Mouse (Mus musculus) spleen, embryonic (tissue): ENCODE measurements around the gene Susd6.

Experiments
- CTCF ChIA-PET: fragments of 350-600 bp; sonication (Branson Sonifier 250); formaldehyde crosslinking; loops from one replicate; lab custom pipeline; 2022; lab: Charles Lee

Susd6 gene

GRCm38 (mm10) chr12:80833541-80833940 lies 43.2 kb downstream of the Susd6 start:
- CTCF ChIA-PET, result interaction anchor here (0.5 kb wide), 1 partner anchor 678 kb away, joined by 5 read pairs; no protein-coding TSS in a partner anchor

GRCm38 (mm10) chr12:80834156-80834900 lies 44.0 kb downstream of the Susd6 start:
- CTCF ChIA-PET, result interaction anchor here (0.5 to 0.7 kb wide), 3 partner anchors 28 to 678 kb away, joined by 3 to 5 read pairs (median 3); no protein-coding TSS in a partner anchor

- CTCF ChIA-PET, result interaction anchor here (0.7 kb wide), 1 partner anchor 27 kb away, joined by 3 read pairs; no protein-coding TSS in a partner anchor
Measured at GRCm38 (mm10) chr12:80834901-80835570, 44.7 kb downstream of the Susd6 start.

- CTCF ChIA-PET, result no interaction called here
Measured at GRCm38 (mm10) chr12:80837614-80838013, 47.3 kb downstream of the Susd6 start.

GRCm38 (mm10) chr12:80838271-80838670 lies 48.0 kb downstream of the Susd6 start:
- CTCF ChIA-PET, result no interaction called here

GRCm38 (mm10) chr12:80838787-80839186 lies 48.5 kb downstream of the Susd6 start:
- CTCF ChIA-PET, result no interaction called here

- CTCF ChIA-PET, result no interaction called here
Measured at GRCm38 (mm10) chr12:80839631-80840030, 49.3 kb downstream of the Susd6 start.

GRCm38 (mm10) chr12:80841618-80842017 lies 51.3 kb downstream of the Susd6 start:
- CTCF ChIA-PET, result no interaction called here

- CTCF ChIA-PET, result no interaction called here
Measured at GRCm38 (mm10) chr12:80842609-80843008, 52.3 kb downstream of the Susd6 start.

GRCm38 (mm10) chr12:80843236-80843635 lies 52.9 kb downstream of the Susd6 start:
- CTCF ChIA-PET, result no interaction called here

GRCm38 (mm10) chr12:80843651-80844444 lies 53.5 kb downstream of the Susd6 start:
- CTCF ChIA-PET, result interaction anchor here (0.5 kb wide), 1 partner anchor 47 kb away, joined by 4 read pairs; no protein-coding TSS in a partner anchor

- CTCF ChIA-PET, result no interaction called here
Measured at GRCm38 (mm10) chr12:80845901-80846300, 55.6 kb downstream of the Susd6 start.

- CTCF ChIA-PET, result no interaction called here
Measured at GRCm38 (mm10) chr12:80846861-80847268, 56.6 kb downstream of the Susd6 start.

GRCm38 (mm10) chr12:80852001-80852400 lies 61.7 kb downstream of the Susd6 start:
- CTCF ChIA-PET, result interaction anchor here (0.5 kb wide), 1 partner anchor 1213 kb away, joined by 4 read pairs; no protein-coding TSS in a partner anchor

GRCm38 (mm10) chr12:80853737-80854136 lies 63.4 kb downstream of the Susd6 start:
- CTCF ChIA-PET, result no interaction called here

GRCm38 (mm10) chr12:80854671-80855070 lies 64.4 kb downstream of the Susd6 start:
- CTCF ChIA-PET, result no interaction called here

GRCm38 (mm10) chr12:80855100-80855499 lies 64.8 kb downstream of the Susd6 start:
- CTCF ChIA-PET, result interaction anchor here (0.6 kb wide), 1 partner anchor 73 kb away, joined by 13 read pairs; no protein-coding TSS in a partner anchor

- CTCF ChIA-PET, result interaction anchor here (0.6 kb wide), 1 partner anchor 74 kb away, joined by 13 read pairs; no protein-coding TSS in a partner anchor
Measured at GRCm38 (mm10) chr12:80855581-80855980, 65.3 kb downstream of the Susd6 start.

- CTCF ChIA-PET, result interaction anchor here (0.6 kb wide), 1 partner anchor 25 kb away, joined by 3 read pairs; no protein-coding TSS in a partner anchor
Measured at GRCm38 (mm10) chr12:80857636-80858293, 67.5 kb downstream of the Susd6 start.

GRCm38 (mm10) chr12:80858307-80858706 lies 68.0 kb downstream of the Susd6 start:
- CTCF ChIA-PET, result interaction anchor here (0.6 kb wide), 1 partner anchor 25 kb away, joined by 3 read pairs; no protein-coding TSS in a partner anchor

- CTCF ChIA-PET, result interaction anchor here (0.6 kb wide), 1 partner anchor 27 kb away, joined by 3 read pairs; no protein-coding TSS in a partner anchor
Measured at GRCm38 (mm10) chr12:80861916-80862315, 71.6 kb downstream of the Susd6 start.
